Mouse (Mus musculus) heart, embryonic 15.5 days (tissue): ENCODE data around the gene Slc25a51. TPM values are rescaled to one million over a fixed set of nuclear protein-coding genes. Genes with fewer than 3 reads are reported as not detected.

Source experiments
- ATAC-seq: fragments of 200-750 bp; cut with Nextera tagmentation; replicated peaks from 2 replicates; pipeline ENCODE4 v1.8.0; 2017; ENCODE audit warnings: low read depth, moderate TSS enrichment; ENCODE audit not compliant: insufficient number of reproducible peaks, insufficient read depth, low FRiP score
- H3K27ac ChIP-seq: fragments of 300-500 bp; sonication (generic); 2 replicates; pipeline ENCODE4 v1.5.1; 2015; ENCODE audit warnings: mild to moderate bottlenecking, inconsistent platforms
- H3K27me3 ChIP-seq: fragments of 300-500 bp; sonication (generic); 2 replicates; pipeline ENCODE4 v1.6.1; 2015; ENCODE audit warnings: inconsistent platforms
- H3K36me3 ChIP-seq: fragments of 300-500 bp; sonication (generic); 2 replicates; pipeline ENCODE4 v1.6.1; 2015; ENCODE audit warnings: mild to moderate bottlenecking, inconsistent platforms
- H3K4me1 ChIP-seq: fragments of 300-500 bp; sonication (generic); replicated peaks from 2 replicates; pipeline ENCODE4 v1.6.1; 2015; ENCODE audit warnings: inconsistent platforms
- H3K4me2 ChIP-seq: fragments of 300-500 bp; sonication (generic); 2 replicates; pipeline ENCODE4 v1.6.1; 2015; ENCODE audit warnings: inconsistent platforms, mild to moderate bottlenecking, moderate library complexity
- H3K4me3 ChIP-seq: fragments of 300-500 bp; sonication (generic); 2 replicates; pipeline ENCODE4 v1.5.1; 2015; ENCODE audit warnings: mild to moderate bottlenecking, inconsistent platforms
- H3K9ac ChIP-seq: fragments of 300-500 bp; sonication (generic); 2 replicates; pipeline ENCODE4 v1.6.1; 2015; ENCODE audit warnings: mild to moderate bottlenecking, inconsistent platforms
- H3K9me3 ChIP-seq: fragments of 300-500 bp; sonication (generic); replicated peaks from 2 replicates; pipeline ENCODE4 v1.6.1; 2016; ENCODE audit warnings: inconsistent platforms
- WGBS: fragments of 180-500 bp; shearing (Covaris S2); methylation state at CpG from one replicate; pipeline ENCODE4 v1.1.7; 2015; ENCODE audit warnings: mixed read lengths; 5-methylcytosine and 5-hydroxymethylcytosine counted together
- polyA plus RNA-seq: library from polyadenylated mRNA; unstranded; fragments of >200 nt; fragmentation: Nextera tagmentation; extraction: Ambion mirVana; gene quantifications from 2 replicates; pipeline ENCODE4 v1.2.1, GENCODE M21; 2015

Gene Slc25a51
- polyA plus RNA-seq = 71.7 and 74.2 TPM in 2 replicates

DNA sequence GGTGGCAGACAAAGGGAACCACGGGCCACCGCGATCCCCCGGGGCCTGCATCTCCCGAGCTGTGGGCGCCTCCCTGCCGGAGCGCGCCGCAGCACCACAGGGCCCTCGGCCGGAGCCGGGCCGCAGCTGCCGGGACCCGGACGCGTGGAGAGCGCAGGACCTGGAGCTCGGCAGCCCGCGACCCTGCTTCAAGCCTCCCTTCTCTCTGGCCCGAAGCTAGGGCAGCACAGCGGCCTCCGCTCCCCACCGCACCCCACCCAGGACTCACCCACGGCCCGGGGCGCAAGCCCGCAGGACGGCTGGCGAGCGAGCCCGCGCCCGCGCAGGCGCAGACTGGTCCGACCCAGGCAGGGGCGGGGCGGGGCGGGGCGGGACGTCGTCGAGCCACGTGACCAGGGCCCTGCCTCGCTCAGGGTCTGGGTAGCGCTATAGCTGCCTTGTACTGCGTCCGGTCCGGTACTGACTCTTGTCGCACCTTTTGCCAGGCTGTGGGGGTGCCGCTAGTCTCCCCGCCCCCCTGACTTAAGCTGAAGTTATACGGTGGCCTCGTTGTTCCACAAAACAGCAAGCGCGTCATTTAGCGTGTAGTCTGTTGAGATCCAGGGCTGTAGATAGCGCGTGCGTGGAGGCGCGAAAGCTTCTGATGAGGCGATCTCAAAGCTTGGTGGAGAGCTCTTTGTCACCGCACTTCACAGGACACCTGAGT is at the start of gene Slc25a51:
TSS of gene Slc25a51 (minus strand) at position 340 of the 706 bp plus-strand sequence.
- peak; percentile 97 for ATAC-seq
- Histone ChIP-seq H3K27ac (peak within 1 kb of the TSS; percentile 95), H3K4me2 (peak within 1 kb of the TSS; percentile 87), H3K27me3 (no peaks in the 10 kb centered on the region), H3K36me3 (peaks cover 10% of the 10 kb centered on the region; the same call in 1 of the 2 replicates), H3K9me3 (no peaks in the 10 kb centered on the region), H3K4me3 (peak within 1 kb of the TSS; percentile 97), H3K9ac (peak within 1 kb of the TSS; percentile 98), H3K4me1 (peaks cover 33% of the 10 kb centered on the region)
- WGBS = under 1% methylated on average over 61 of the region's 67 CpGs

DNA sequence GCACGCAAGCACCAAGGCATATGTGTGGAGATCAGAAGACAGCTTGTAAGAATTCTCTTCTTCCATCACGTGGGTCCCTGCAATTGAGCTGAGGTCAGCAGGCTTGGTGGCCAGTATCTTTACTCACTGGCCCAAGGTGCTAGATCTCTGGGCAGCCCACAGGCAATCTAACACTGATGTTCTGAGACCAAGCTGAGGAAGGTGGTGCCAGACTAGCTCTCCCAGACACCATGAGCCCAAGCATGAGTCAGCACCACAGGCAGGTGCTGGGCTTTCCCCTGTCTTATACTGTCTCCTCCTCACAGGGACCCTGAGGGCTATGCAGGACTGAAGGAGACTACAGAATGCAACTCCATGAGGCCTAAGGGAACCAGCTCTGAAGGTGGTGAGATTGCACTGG is 49.0 kb upstream of the Slc25a51 start:
- no peak for ATAC-seq
- H3K4me1 ChIP-seq = peaks cover 69% of the 10 kb centered on the region
- no peak overlapping the region for H3K4me3 ChIP-seq
- no peak overlapping the region for H3K27ac ChIP-seq
- 73% methylated on average over 2 of the region's 2 CpGs for WGBS
- no peak overlapping the region for H3K9ac ChIP-seq
- no peaks in the 10 kb centered on the region for H3K27me3 ChIP-seq
- no peaks in the 10 kb centered on the region for H3K9me3 ChIP-seq
- H3K4me2 ChIP-seq = no peak overlapping the region
- peaks cover 6% of the 10 kb centered on the region; the same call in 1 of the 2 replicates for H3K36me3 ChIP-seq

DNA sequence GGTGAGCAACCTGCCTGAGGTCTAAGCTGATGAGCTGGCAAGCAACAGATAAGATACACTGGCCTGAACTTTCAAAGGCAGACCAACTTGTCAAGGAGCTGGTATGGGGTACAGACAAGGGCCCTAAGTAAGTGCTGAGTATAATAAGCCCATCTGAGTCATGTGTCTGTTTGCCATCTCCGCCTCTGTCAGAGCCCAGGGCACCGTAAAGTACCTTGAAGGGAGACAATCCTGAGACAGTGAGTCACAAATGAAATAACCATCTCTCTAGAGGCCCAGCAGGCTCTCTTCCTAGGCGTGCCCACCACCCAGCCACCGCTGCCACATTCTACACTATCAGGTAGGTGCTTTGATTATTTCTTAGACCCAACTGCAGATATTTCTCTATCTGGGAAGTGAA is 46.4 kb upstream of the Slc25a51 start:
- Histone ChIP-seq H3K36me3 (peaks cover 6% of the 10 kb centered on the region; the same call in 1 of the 2 replicates), H3K4me2 (no peak overlapping the region), H3K27me3 (no peaks in the 10 kb centered on the region), H3K4me1 (peaks cover 68% of the 10 kb centered on the region), H3K9me3 (no peaks in the 10 kb centered on the region), H3K9ac (no peak overlapping the region), H3K27ac (no peak overlapping the region), H3K4me3 (no peak overlapping the region)
- no peak for ATAC-seq
- 72% methylated on average over 4 of the region's 4 CpGs for WGBS

DNA sequence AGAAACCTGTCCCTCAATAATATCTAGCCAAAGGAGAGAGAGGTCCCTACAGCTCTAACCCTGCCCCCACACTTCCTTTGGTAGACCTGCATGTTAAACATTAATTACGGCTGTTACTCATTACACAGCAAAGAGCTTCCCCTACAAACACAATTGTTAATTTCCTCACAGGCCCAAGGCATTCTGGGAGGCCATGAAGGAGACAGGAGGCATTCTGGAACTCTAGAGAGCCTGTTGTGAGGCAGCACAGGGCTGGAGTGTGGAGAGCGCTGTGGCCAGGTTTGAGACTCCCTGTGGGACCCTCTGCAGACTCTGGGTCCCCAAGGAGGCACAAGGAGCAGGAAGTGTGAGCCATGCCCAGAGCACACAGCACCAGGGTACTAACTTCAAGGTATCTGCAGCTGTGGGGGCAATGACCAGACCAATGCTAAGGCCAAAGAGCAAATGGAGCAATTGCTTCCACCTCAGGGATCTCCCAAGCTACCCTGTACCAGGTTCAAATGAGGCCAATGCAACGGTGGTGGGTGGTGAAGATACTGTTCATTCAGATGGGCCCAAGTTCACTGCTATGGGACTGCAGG is 44.8 kb upstream of the Slc25a51 start:
- no peak for ATAC-seq
- peaks cover 6% of the 10 kb centered on the region; the same call in 1 of the 2 replicates for H3K36me3 ChIP-seq
- no peaks in the 10 kb centered on the region for H3K9me3 ChIP-seq
- H3K27ac ChIP-seq = peak overlapping the region; percentile 50; the same call in 1 of the 2 replicates
- H3K4me3 ChIP-seq = no peak overlapping the region
- H3K9ac ChIP-seq = no peak overlapping the region
- 78% methylated on average over 3 of the region's 3 CpGs for WGBS
- H3K27me3 ChIP-seq = no peaks in the 10 kb centered on the region
- peaks cover 52% of the 10 kb centered on the region for H3K4me1 ChIP-seq
- no peak overlapping the region for H3K4me2 ChIP-seq

DNA sequence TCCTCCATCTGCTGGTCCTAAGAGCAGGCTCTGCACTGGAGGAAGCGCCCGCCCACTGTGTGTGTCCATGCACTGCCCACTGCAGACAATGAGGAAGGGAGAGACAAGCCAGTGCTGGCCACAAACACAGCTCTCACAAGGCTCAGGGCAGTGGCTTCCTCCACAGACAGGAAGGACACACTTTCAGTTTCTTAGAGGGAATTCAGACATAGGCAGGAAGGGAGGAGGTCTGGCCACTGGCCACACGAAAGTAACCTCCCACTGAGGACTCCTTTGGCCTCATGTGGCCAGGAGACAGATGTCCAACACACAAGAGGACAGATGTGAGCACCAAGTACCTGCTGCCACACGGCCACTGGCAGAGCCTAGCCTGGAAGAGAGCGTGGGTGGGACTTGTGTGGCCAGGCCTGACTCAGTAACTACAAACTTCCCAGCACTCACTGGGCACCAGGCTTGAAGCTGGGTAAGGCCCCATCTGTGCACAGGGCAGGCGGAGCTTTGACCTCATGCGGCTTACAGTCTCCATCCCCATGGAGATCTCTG is 44.1 kb upstream of the Slc25a51 start:
- no peak overlapping the region; the same call in 1 of the 2 replicates for H3K9ac ChIP-seq
- no peaks in the 10 kb centered on the region for H3K27me3 ChIP-seq
- H3K9me3 ChIP-seq = no peaks in the 10 kb centered on the region
- H3K4me1 ChIP-seq = peaks cover 47% of the 10 kb centered on the region
- no peak overlapping the region for H3K4me3 ChIP-seq
- 61% methylated on average over 7 of the region's 7 CpGs for WGBS
- peaks cover 2% of the 10 kb centered on the region; the same call in 1 of the 2 replicates for H3K36me3 ChIP-seq
- H3K27ac ChIP-seq = peak overlapping the region; percentile 50
- peak; percentile 52 for ATAC-seq
- 0 out of 2 replicates have a peak overlapping the region, but pooled peaks have one; percentile 22 for H3K4me2 ChIP-seq

DNA sequence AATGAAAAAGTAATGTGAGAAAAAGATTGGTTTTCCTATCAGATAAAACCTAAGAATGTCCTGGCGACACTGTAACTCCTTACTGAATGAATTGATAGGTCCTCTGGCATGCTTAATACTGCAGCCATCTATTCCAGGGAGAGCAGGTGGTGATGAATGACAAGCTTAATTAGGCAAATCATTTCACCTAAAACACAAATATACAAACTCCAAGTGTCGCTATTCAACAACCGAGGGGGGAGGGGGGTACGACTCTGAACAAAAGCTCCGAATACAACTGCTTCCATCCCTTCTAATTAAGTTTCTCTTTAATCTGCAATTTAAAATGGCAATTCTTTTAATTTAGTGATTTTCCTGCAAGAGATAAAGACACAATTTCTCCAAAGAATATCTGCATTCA is 40.4 kb upstream of the Slc25a51 start:
- Histone ChIP-seq H3K9ac (no peak overlapping the region), H3K27ac (no peak overlapping the region), H3K27me3 (no peaks in the 10 kb centered on the region), H3K36me3 (no peaks in the 10 kb centered on the region), H3K4me3 (no peak overlapping the region), H3K9me3 (no peaks in the 10 kb centered on the region), H3K4me1 (peaks cover 67% of the 10 kb centered on the region), H3K4me2 (no peak overlapping the region)
- 82% methylated on average over 5 of the region's 5 CpGs for WGBS
- ATAC-seq = no peak

DNA sequence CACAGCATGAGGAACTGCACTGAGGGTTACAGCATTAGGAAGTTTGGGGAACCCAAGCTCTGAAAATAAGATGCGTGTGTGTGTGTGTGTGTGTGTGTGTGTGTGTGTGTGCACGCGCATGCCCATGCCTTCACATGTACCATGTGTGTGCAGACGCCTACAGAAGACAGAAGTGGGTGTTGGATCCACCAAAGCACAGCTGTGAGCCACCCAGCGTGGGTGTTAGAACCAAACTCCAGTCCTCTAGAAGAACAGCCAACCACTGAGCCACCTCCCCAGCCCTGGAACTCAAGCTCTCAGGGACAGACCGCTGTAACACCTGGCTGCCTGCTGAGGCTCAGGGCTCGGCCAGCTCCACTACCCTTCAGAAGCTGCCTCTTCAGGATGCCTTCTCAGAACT is 39.9 kb upstream of the Slc25a51 start:
- Histone ChIP-seq H3K9ac (no peak overlapping the region), H3K36me3 (no peaks in the 10 kb centered on the region), H3K9me3 (no peaks in the 10 kb centered on the region), H3K27ac (no peak overlapping the region), H3K4me1 (peaks cover 68% of the 10 kb centered on the region), H3K4me3 (no peak overlapping the region), H3K4me2 (no peak overlapping the region), H3K27me3 (no peaks in the 10 kb centered on the region)
- no peak for ATAC-seq
- 82% methylated on average over 7 of the region's 7 CpGs for WGBS

DNA sequence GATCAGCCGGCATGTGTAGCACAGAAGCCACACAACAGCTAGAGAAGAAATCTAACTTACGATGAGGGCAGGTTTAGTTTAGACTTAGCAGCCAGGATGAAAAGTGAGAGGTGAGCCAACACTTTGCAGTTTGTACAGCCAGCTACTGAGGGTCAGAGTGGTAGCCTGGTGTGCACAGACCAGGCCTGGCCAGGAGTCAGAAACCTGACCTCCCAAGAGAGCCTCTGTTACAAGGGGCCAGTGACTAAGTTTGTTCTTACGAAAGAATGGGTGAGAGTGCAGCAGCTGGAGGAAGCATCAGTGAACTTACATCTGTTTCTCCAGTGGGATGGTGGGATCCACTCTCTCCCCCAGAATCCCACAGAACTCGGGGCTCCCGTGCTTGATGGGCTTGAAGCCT is 38.6 kb upstream of the Slc25a51 start:
- H3K4me1 ChIP-seq = peaks cover 66% of the 10 kb centered on the region
- H3K36me3 ChIP-seq = 0 out of 2 replicates have a peak, but pooled peaks cover 4% of the 10 kb centered on the region
- peak overlapping the region; percentile 88; the same call in 1 of the 2 replicates for H3K27ac ChIP-seq
- no peak overlapping the region for H3K9ac ChIP-seq
- 91% methylated on average over 5 of the region's 5 CpGs for WGBS
- no peak for ATAC-seq
- H3K9me3 ChIP-seq = no peaks in the 10 kb centered on the region
- H3K4me3 ChIP-seq = no peak overlapping the region
- no peak overlapping the region for H3K4me2 ChIP-seq
- no peaks in the 10 kb centered on the region for H3K27me3 ChIP-seq

DNA sequence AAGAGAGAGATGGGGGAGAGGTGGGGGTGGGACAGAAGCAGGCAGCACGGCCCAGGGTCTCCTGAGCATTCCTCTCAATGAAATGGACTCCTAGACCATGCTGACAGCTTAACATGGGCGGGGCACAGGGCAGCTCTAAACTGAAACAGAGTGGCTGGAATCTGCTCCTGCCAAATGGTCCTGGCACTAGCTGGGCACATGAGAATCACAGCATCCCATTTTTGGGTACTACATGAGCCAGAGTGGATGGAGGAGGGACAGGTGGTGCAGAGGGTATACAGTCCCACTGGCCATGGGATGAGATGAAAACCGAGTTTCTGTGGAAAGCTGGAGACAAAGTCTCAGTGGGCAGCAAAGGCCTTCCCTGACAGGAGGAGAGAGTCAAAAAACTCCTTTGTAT is 36.7 kb upstream of the Slc25a51 start:
- ATAC-seq = peak; percentile 47

DNA sequence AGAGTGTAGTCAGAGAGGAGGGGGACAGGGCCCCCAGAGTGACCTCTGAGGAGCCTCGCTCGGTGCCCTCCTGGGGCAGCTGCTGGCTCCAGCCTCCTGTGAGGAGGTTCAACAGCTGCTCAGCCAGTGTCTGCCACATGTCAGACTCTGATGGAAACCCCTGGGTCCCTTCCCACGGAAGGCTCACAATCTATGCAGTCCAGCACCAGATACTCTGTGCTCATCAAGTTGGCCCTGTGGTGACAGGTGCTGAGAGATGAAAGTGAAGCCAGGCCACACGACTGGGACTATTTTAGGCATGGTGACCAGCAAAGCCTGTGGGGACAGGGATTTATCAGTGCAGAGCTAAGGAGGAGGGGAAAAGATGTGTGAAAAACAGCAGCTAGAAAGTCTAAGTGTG is 36.2 kb upstream of the Slc25a51 start:
- Histone ChIP-seq H3K4me3 (no peak overlapping the region), H3K9me3 (no peaks in the 10 kb centered on the region), H3K4me2 (no peak overlapping the region; the same call in 1 of the 2 replicates), H3K27ac (peak overlapping the region; percentile 88), H3K9ac (no peak overlapping the region), H3K27me3 (no peaks in the 10 kb centered on the region), H3K4me1 (peaks cover 78% of the 10 kb centered on the region), H3K36me3 (0 out of 2 replicates have a peak, but pooled peaks cover 4% of the 10 kb centered on the region)
- 33% methylated on average over 4 of the region's 4 CpGs for WGBS
- ATAC-seq = peak; percentile 81

More for the DNA sequence above, 36.7 kb upstream of the Slc25a51 start:
- Histone ChIP-seq H3K4me3 (no peak overlapping the region), H3K27me3 (no peaks in the 10 kb centered on the region), H3K9me3 (no peaks in the 10 kb centered on the region), H3K36me3 (0 out of 2 replicates have a peak, but pooled peaks cover 4% of the 10 kb centered on the region), H3K4me2 (peak overlapping the region; percentile 12; the same call in 1 of the 2 replicates), H3K27ac (peak overlapping the region; percentile 88), H3K9ac (no peak overlapping the region), H3K4me1 (peaks cover 73% of the 10 kb centered on the region)
- WGBS = 34% methylated on average over 3 of the region's 3 CpGs

DNA sequence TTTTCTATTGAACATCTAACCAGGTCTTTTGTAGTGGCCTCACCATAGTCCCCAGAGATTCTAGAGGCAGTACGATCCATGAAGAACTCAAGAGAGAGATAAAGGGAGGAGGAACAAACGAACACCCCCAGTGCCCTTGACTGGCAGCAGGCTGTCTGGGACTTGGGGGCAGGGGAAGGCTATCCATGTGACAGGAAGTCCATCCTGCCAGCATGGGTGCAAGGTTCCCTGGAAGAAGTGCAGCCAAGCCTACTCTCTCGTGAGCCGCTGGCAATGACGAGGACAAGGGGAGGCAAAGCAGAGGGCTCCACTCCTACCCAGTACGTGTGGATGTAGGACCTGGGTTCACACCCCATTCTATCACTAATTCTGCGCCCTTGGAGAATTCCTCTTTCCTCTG is 35.1 kb upstream of the Slc25a51 start:
- Histone ChIP-seq H3K4me3 (no peak overlapping the region), H3K36me3 (0 out of 2 replicates have a peak, but pooled peaks cover 4% of the 10 kb centered on the region), H3K9me3 (no peaks in the 10 kb centered on the region), H3K4me2 (no peak overlapping the region), H3K27ac (0 out of 2 replicates have a peak overlapping the region, but pooled peaks have one; percentile 88), H3K27me3 (no peaks in the 10 kb centered on the region), H3K9ac (no peak overlapping the region), H3K4me1 (peaks cover 87% of the 10 kb centered on the region)
- ATAC-seq = no peak
- 69% methylated on average over 7 of the region's 7 CpGs for whole genome bisulfite sequencing
